Mouse (Mus musculus) midbrain, embryonic 14.5 days (tissue): ENCODE results near the gene Gsdma. TPM values are rescaled to one million over a fixed set of nuclear protein-coding genes. Genes with fewer than 3 reads are reported as not detected.
"Not testable (repeated sequence)": the region's sequence is repeated elsewhere in the genome, so short reads cannot be mapped to it uniquely, and the experiment has no call there.

Experiments
- ATAC-seq: fragments of 200-750 bp; cut with Nextera tagmentation; 2 replicates; pipeline ENCODE4 v1.8.0; 2017; ENCODE audit warnings: moderate number of reproducible peaks, moderate library complexity; ENCODE audit not compliant: low FRiP score, low TSS enrichment
- DNase-seq: peaks from one replicate; pipeline ENCODE4 v3.0.0-alpha.2; 2015
- H3K27ac ChIP-seq: fragments of 300-500 bp; sonication (generic); replicated peaks from 2 replicates; pipeline ENCODE4 v1.5.1; 2014; ENCODE audit warnings: mild to moderate bottlenecking, low read depth, low read length, moderate library complexity
- H3K27me3 ChIP-seq: fragments of 300-500 bp; sonication (generic); 2 replicates; pipeline ENCODE4 v1.6.1; 2014; ENCODE audit warnings: low read length, control low read depth, mixed read lengths; ENCODE audit not compliant: control insufficient read depth, insufficient read depth
- H3K36me3 ChIP-seq: fragments of 300-500 bp; sonication (generic); 2 replicates; pipeline ENCODE4 v1.6.1; 2014; ENCODE audit warnings: low read length, control low read depth; ENCODE audit not compliant: control insufficient read depth, insufficient read depth
- H3K4me1 ChIP-seq: fragments of 300-500 bp; sonication (generic); 2 replicates; pipeline ENCODE4 v1.6.1; 2014; ENCODE audit warnings: mild to moderate bottlenecking, antibody characterized with exemption, low read length, control low read depth; ENCODE audit not compliant: control insufficient read depth, insufficient read depth
- H3K4me2 ChIP-seq: fragments of 300-500 bp; sonication (generic); 2 replicates; pipeline ENCODE4 v1.6.1; 2014; ENCODE audit warnings: mild to moderate bottlenecking, low read length, moderate library complexity
- H3K4me3 ChIP-seq: fragments of 300-500 bp; sonication (generic); replicated peaks from 2 replicates; pipeline ENCODE4 v1.5.1; 2014; ENCODE audit warnings: low read depth, low read length
- H3K9ac ChIP-seq: fragments of 300-500 bp; sonication (generic); replicated peaks from 2 replicates; pipeline ENCODE4 v1.6.1; 2014; ENCODE audit warnings: mild to moderate bottlenecking, low read length, moderate library complexity
- H3K9me3 ChIP-seq: fragments of 300-500 bp; sonication (generic); 2 replicates; pipeline ENCODE4 v1.6.1; 2016; ENCODE audit warnings: low read length, control low read depth, mixed read lengths; ENCODE audit not compliant: control insufficient read depth
- WGBS: fragments of 180-500 bp; shearing (Covaris S2); extraction: QIAGEN DNeasy Blood & Tissue Kit; methylation state at CpG from one replicate; pipeline ENCODE4 v1.1.7; 2014; 5-methylcytosine and 5-hydroxymethylcytosine counted together
- polyA plus RNA-seq: library from polyadenylated mRNA; unstranded; fragments of >200 nt; fragmentation: Nextera tagmentation; extraction: Ambion mirVana; gene quantifications from 2 replicates; pipeline ENCODE4 v1.2.1, GENCODE M21; 2014

Gene Gsdma
- polyA plus RNA-seq, 1 experiment from 2014 or later, result not detected

DNA sequence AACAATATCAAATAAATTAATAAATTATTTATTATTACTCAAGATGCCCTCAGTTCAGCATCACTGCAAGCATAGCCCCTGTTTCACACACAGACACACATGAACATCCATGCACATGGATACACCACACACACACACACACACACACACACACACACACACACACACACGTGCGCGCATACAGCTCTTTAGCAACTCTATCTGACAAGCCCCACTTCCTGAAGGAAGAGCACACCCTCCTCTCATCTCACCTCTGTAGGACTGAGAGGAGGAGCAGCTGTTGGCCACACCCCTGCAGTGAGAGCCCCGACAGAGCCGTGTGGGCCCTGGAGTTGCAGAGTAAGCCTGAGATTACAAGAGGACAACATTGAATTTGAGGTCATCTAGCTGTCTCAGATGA is 24.1 kb upstream of the Gsdma start:
- Histone ChIP-seq H3K9ac (no peak overlapping the region), H3K4me2 (no peak overlapping the region), H3K9me3 (no peaks in the 10 kb centered on the region), H3K4me1 (no peaks in the 10 kb centered on the region), H3K27me3 (no peaks in the 10 kb centered on the region), H3K4me3 (no peak overlapping the region), H3K27ac (no peak overlapping the region), H3K36me3 (no peaks in the 10 kb centered on the region)
- no peak for ATAC-seq
- WGBS, result 74% methylated on average over 5 of the region's 5 CpGs
- no peak for DNase-seq

DNA sequence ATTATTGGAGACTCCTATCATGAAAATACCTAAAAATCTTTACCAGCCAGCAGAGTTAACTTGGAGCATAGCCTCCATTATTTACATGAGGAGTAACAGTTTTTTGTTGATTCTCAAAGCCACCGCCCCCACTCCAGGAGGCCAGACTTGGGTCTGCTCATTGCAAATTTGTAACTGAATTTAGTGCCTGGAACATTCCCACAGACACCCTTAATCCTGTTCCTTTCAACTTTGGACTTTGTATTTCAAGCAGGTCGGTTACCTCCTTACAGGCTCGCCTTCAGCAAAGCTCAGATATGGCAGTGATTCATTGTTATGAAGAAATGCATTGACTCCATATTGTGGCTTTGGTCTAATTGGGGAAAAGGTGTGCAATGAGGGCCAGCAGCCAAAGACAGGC is 19.4 kb upstream of the Gsdma start:
- Histone ChIP-seq H3K9me3 (no peaks in the 10 kb centered on the region), H3K4me1 (no peaks in the 10 kb centered on the region), H3K4me2 (no peak overlapping the region), H3K9ac (no peak overlapping the region), H3K27ac (no peak overlapping the region), H3K27me3 (no peaks in the 10 kb centered on the region), H3K4me3 (no peak overlapping the region), H3K36me3 (no peaks in the 10 kb centered on the region)
- no peak for ATAC-seq
- 84% methylated on average over 3 of the region's 3 CpGs for WGBS
- DNase-seq, result no peak

DNA sequence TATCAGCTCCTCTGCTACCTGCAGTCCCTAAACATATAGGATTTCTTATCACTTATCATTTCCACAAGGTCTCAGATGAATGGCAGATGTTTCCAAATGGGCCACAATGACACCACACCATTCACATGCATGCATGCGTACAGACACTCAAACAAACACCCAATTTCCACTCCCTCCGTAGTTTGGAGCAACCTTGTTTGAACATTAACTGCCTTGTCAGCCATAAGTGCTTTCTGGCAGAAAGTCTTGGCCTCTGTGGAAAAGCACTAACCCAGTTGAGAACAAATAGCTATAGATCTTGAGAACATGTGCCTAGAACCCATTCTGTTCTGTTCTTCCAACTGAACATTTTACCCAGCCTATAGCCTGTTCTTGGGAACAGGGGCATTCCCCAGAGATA is 18.2 kb upstream of the Gsdma start:
- Histone ChIP-seq H3K4me3 (no peak overlapping the region), H3K4me2 (no peak overlapping the region), H3K36me3 (no peaks in the 10 kb centered on the region), H3K27me3 (no peaks in the 10 kb centered on the region), H3K4me1 (no peaks in the 10 kb centered on the region), H3K27ac (no peak overlapping the region), H3K9ac (no peak overlapping the region), H3K9me3 (no peaks in the 10 kb centered on the region)
- ATAC-seq (no peak), DNase-seq (no peak)
- WGBS, result 88% methylated on average over 2 of the region's 2 CpGs

DNA sequence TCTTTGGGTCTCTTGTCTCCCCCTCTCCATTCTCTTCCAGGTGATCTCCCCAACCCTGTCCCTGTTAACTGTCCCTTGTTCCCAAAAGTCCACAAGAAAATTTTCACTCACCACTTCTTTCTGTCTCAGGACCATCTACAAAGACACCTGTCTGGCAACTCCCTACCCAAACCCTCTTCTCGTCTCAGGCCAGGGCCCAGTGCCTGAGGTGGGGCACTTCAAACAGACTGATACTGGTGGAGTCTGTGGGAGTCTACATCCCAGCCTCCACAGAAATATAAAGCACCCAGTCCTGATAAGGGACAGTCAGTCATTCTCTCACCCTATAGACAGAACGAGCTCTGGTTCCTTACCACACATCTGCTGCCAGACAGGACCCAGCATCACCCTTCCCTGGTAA is 17.7 kb upstream of the Gsdma start, which contains the start of gene Gsdma2:
TSS of gene Gsdma2 (plus strand) at position 301 of the 400 bp plus-strand sequence.
- ATAC-seq, result no peak
- 69% methylated on average over 2 of the region's 2 CpGs for WGBS
- H3K36me3 ChIP-seq, result no peaks in the 10 kb centered on the region

DNA sequence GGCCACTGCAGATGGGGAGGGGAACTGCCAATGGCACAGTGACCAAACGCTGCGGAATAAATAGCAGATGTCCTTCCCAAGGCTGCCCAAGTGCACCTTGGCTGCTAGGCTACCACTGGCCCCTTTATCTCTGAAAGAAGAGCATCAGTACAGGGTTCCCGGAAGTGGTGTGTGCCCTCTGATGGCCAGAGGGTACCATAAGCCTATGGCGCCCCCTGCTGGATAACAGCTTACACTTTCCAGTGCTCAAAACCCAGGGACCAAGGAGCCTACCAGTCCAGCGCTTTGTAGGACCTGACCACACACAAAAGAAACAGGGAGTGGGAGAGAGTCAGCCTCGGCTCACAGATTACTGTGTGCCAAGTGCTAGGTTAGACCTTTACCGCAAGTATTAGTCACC is 9.1 kb upstream of the Gsdma start:
- H3K4me1 ChIP-seq, H3K4me2 ChIP-seq, H3K4me3 ChIP-seq, H3K9me3 ChIP-seq, ATAC-seq, H3K27ac ChIP-seq, H3K9ac ChIP-seq, H3K27me3 ChIP-seq, H3K36me3 ChIP-seq: not testable (repeated sequence)
- 5% methylated on average over 7 of the region's 7 CpGs for whole genome bisulfite sequencing
- peak; percentile 56 for DNase-seq

More for the DNA sequence above, 17.7 kb upstream of the Gsdma start, which contains the start of gene Gsdma2:
- H3K4me3 ChIP-seq, result no peak within 1 kb of the TSS
- H3K27me3 ChIP-seq, result no peaks in the 10 kb centered on the region
- H3K4me1 ChIP-seq, result no peaks in the 10 kb centered on the region
- H3K9me3 ChIP-seq, result no peaks in the 10 kb centered on the region
- H3K9ac ChIP-seq, result no peak within 1 kb of the TSS
- no peak within 1 kb of the TSS for H3K4me2 ChIP-seq
- no peak for DNase-seq
- no peak within 1 kb of the TSS for H3K27ac ChIP-seq

DNA sequence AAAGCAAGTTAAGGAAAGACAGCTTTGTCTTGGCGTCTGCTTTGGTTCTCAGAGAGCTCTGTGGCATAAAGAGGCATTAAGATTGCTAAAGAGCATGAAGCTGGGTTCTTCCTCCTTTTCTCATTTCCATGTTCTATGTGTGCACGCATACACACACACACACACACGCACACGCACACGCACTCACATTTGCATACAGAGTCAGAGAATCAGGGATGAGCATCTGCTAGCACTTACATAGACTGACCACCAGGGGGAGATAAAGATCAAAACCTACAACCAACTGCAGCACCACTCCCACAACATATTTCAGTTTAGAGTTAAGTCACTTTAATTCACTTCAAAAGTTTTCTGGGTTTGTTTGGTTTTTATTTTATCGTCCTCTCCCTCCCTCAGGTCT is 3.6 kb upstream of the Gsdma start:
- H3K36me3 ChIP-seq, result no peaks in the 10 kb centered on the region
- H3K4me2 ChIP-seq, result peak overlapping the region; percentile 32
- H3K4me1 ChIP-seq, result no peaks in the 10 kb centered on the region
- peak; percentile 88 for DNase-seq
- H3K4me3 ChIP-seq, result no peak overlapping the region
- no peaks in the 10 kb centered on the region for H3K27me3 ChIP-seq
- 9% methylated on average over 6 of the region's 6 CpGs for WGBS
- no peak overlapping the region for H3K27ac ChIP-seq
- ATAC-seq, result 0 out of 2 replicates have a peak, but pooled peaks have one; percentile 43
- no peaks in the 10 kb centered on the region for H3K9me3 ChIP-seq
- H3K9ac ChIP-seq, result no peak overlapping the region

DNA sequence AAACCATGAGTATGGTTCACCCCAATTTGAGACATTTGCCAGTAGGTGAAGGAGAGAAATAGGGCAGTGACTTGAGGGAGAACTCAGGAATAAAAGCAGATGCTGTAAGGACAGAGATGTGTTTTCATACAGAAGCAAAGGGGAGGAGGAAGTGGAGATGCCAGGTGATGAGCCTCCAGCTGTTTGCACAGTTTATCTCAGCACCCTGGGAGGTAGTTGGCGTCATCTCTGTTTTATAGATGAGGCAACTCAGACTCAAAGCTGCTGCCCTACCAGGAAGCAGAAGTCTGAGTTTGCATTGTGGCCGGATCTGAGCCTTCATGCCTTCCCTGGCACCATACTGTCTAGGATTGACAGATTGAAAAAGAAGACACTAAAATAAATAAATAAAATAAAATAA is 4.8 kb downstream of the Gsdma start:
- no peaks in the 10 kb centered on the region for H3K27me3 ChIP-seq
- 74% methylated on average over 2 of the region's 2 CpGs for WGBS
- no peak for ATAC-seq
- no peaks in the 10 kb centered on the region for H3K36me3 ChIP-seq
- no peak overlapping the region for H3K9ac ChIP-seq
- no peak overlapping the region for H3K27ac ChIP-seq
- no peaks in the 10 kb centered on the region for H3K9me3 ChIP-seq
- no peak overlapping the region for H3K4me2 ChIP-seq
- no peak overlapping the region for H3K4me3 ChIP-seq
- no peaks in the 10 kb centered on the region for H3K4me1 ChIP-seq
- no peak for DNase-seq

DNA sequence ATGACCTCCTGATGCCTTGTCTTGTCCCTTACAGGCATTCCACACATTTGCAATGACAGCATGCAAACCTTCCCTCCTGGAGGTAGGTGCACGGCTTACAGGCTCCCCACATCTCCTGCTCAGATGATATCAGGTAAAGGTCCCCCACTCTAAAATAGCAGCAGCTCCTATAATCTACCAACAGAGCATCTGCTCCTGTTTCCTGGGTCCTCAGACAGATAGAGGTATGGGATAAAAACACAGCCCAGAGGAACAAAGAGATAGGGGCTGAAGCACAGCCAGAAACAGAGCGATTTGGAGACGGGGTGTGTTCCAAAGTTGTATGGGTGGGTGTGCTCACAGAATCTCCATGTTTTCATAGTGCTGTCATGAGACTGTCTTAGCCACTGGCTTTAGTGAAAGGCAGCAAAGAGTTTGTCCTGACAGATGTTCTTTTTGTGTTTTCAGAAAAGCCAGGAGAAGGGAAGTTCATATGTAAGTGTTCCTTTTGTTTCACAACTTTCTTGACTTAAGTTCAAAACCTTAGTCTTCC is 7.2 kb downstream of the Gsdma start:
- Histone ChIP-seq H3K9ac (no peak overlapping the region), H3K9me3 (no peaks in the 10 kb centered on the region), H3K27ac (no peak overlapping the region), H3K36me3 (no peaks in the 10 kb centered on the region), H3K4me2 (no peak overlapping the region), H3K4me3 (no peak overlapping the region), H3K4me1 (no peaks in the 10 kb centered on the region), H3K27me3 (no peaks in the 10 kb centered on the region)
- 72% methylated on average over 3 of the region's 3 CpGs for WGBS
- ATAC-seq, result no peak
- no peak for DNase-seq

DNA sequence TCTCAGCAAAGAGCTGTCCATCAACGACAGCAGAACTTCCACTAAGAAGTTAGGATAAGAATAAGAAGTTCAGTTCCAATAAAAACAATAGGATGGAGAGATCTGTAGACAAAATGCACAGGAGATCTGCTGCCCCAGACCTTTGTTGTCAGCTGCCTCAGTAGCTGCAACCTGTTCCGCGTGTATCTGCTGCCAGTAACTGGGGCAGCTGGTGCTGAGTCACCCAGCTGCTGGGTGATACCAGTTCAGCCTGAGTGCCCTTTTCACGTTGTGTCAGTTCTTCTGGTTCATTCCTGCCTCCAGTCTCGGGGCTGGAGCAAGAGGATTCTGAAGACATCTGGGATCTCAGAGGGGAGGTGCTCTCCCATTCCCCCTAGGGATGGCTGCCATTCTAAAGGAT is 7.7 kb downstream of the Gsdma start:
- DNase-seq (no peak), ATAC-seq (no peak)
- H3K9ac ChIP-seq, result no peak overlapping the region
- no peak overlapping the region for H3K4me3 ChIP-seq
- H3K36me3 ChIP-seq, result no peaks in the 10 kb centered on the region
- H3K9me3 ChIP-seq, result no peaks in the 10 kb centered on the region
- H3K4me2 ChIP-seq, result no peak overlapping the region
- 58% methylated on average over 5 of the region's 5 CpGs for WGBS
- H3K27me3 ChIP-seq, result no peaks in the 10 kb centered on the region
- no peaks in the 10 kb centered on the region for H3K4me1 ChIP-seq
- no peak overlapping the region for H3K27ac ChIP-seq
